Mouse (Mus musculus) cerebellum, postnatal 10 days (tissue): Measurements from ENCODE around the gene Hepacam2.
"Not testable (repeated sequence)": the region's sequence is repeated elsewhere in the genome, so short reads cannot be mapped to it uniquely, and the experiment has no call there.

Experiments used
- DNase-seq, 2 experiments: peaks; one replicate each; pipeline ENCODE4 v3.0.0; 2021; ENCODE audit warnings: mixed read lengths in 2 of 2

The Hepacam2 gene

DNA sequence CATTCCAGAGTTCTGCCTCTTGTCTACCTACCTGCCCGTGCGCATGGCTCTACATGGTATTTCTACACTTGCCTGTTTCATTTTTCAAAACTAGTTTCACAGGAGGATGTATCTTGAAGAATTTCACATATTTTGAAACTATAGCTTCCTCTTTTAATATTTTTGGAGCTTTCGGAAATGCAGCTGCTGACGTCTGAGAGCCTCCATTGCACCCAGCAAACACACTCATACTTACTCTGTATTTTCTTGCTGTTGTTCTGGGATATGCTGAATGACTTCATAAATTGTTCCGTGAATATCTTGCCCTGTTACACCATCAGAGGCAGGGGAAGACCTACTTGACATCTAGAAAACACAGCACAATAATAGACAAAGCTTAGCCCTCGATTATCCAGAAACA is 35.1 kb downstream of the Hepacam2 start:
- DNase-seq = no peak

DNA sequence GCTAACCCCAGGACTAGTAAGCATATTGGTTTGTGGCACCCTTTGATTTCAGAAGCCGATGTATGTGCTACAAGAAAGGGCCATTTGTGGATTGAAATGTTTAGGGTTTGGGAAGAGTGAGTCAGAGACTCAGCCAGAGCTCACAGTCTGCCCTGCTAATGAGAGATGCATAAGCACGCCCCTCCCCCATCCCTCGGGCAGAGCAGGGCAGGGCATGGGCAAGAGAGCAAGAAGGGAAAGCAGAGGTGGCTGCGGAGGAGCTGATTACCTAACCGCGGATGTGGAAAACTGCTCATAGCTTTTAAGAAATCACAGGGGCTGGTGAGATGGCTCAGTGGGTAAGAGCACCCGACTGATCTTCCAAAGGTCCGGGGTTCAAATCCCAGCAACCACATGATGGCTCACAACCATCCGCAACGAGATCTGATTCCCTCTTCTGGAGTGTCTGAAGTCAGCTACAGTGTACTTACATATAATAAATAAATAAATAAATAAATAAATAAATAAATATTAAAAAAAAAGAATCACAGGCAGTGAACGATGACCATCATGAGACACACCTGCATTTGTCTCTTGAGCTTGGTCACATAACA is 42.1 kb downstream of the Hepacam2 start:
- DNase-seq = peak; percentile 54 to 72

DNA sequence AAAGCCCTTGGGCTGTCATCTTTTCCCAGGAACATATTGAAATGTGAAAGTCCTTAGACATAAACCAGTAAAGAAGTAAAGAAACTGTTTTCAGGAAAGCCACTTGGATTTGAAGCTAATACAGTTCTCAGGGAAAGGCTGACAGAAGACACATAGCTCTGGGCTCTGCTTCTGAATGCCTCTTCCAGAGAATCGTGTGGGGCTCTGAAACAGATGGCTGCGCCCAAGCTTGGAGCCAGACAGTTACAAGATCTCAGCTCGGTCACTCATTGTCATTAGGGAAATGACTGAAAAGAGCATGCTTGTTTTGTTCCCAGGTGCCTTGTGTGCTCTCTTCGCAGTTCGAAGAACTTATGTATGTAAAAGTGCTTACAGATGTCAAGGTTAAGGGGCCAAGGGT is 43.7 kb downstream of the Hepacam2 start:
- DNase-seq = peak; percentile 49 to 59

DNA sequence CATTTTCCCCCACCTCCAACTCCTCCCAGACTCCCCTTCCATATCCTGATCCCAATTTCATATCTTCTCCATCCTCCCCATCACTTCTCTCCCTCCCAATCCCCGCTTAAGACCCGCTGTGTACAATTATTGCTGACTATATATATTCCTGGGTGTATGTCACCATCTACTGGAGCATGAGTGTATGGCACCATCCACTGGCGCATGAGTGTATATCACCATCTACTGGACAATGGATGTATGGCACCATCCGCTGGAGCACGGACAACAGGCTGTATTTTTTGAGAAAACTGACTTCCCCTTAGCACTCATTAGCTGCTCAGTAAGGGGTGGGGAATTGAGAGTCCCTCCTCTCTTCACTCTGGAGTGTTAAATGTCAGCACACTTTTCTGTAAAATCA is 50.7 kb downstream of the Hepacam2 start:
- DNase-seq = peak; percentile 80 to 83

DNA sequence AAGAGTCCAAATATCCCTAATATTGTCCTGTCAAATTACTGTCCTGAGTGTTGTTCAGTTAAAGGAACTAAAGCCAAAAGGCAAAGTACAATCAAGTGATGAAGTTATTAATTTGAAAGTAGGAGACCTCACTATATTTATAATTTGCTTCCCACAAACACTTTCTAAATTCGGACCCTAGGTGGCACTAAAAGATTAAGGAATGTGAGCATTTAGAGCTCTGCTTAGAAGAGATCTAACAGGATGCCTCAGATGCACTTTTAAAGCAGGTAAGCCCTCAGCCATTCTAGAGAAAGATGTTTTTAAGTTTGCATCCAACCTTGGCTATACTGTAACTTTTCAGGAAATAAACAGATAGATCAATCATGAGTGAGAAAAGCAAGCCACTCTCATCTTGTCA is 54.2 kb downstream of the Hepacam2 start:
- DNase-seq = peak; percentile 8 to 38

DNA sequence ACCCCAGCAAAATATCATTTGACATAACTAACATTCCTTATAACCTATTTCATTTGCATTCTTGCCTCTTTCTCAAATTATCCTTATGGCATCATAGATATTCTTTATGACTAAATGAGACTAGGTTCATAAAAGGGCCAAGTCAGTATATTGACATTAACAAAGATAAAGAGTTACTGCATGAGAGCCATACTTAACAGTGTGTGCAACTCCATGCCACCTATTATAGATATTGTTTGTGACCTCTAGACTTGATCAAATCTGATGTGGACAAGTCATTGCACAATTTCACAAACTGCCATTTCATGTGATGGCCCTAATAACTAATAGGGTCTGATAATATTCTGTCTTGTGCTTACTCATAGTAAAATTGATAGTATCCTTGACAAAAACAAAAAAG is 62.0 kb downstream of the Hepacam2 start:
- no peak for DNase-seq

DNA sequence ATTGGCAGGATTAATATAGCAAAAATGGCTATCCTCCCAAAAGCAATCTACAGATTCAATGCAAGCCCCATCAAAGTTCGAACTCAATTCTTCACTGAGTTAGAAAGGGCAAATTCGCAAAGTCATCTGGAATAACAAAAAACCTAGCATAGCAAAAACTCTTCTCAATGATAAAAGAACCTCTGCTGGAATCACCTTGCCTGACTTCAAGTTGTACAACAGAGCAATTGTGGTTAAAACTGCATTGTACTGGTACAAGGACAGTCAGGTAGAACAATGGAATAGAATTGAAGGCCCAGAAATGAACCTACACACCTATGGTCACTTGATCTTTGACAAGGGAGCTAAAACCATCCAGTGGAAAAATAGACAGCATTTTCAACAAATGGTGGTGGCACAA is 67.1 kb downstream of the Hepacam2 start:
- DNase-seq = not testable (repeated sequence)

DNA sequence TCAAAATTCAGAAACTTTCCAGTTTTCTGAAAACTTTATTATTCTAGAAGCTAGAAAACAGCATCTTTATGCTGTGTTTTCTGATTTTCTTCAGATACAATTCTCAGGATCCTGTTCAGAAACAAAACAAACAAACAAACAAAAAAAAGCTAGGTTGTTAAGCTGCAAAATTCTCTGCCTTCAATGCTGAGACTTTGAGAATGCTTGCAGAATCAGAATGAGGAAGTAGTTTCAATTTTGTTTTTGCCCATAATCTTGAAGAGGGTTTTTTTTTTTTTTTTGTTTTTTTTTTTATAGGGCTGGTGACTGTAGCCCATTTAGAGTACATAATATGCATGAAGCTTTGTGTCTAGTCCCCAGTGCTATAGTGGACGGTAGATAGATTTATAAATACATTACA is 71.1 kb downstream of the Hepacam2 start:
- no peak for DNase-seq

DNA sequence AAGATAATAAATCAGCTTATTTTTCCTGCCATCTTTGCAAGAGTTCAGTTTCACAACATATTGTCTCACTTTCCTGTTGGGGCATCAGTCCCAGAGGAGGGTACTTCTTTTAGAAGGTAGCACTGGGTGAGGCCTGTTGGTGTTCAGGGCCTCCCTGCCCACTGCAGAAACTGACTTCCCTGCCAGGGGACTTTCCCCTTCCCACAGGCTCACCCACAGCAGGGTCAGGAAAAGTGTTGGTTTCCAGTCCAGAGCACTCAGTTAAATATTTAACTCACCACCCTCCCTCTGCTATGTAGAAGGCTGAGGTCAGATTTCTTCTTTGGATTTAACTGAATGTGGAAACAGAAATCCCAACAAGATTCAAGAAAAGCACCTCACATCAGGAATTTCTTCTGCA is 72.8 kb downstream of the Hepacam2 start:
- DNase-seq = not testable (repeated sequence)

DNA sequence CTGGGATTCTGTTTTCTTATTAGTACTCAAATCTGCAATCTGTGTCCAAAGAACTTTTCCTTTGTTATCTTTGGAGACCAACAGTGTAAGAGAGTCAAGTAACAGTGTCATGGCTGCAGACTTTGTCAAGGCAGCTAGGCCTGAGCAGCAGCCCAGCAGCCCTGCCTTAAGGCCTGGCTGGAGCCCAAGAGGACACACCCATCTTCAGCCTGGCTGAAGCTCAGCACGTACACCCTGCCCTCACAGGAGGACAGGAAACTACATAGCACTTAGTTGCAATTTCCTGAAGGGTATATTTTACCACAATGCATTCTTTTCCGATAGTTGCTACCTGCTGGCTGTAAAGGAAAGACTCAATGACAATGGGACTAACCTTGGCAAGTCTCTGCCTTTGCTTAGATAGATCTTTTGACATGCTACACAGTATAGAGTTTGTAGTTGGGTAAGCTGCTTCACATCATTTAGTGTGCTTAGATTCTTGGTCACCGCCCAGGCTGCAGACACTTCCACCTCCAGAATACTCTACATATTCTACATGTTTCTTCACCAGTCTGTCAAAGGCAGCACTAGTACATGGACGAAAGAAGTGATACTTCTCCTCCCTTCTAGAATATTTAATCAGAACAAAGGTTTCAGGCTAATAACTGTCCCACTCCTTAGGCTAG is 73.4 kb downstream of the Hepacam2 start:
- DNase-seq = peak in 1 of 2 experiments; percentile 7
